Mouse (Mus musculus) heart, embryonic 14.5 days (tissue): ENCODE results near the gene Arhgef3. TPM values are rescaled to one million over a fixed set of nuclear protein-coding genes. Genes with fewer than 3 reads are reported as not detected.

Source experiments
- ATAC-seq: fragments of 200-750 bp; cut with Nextera tagmentation; 2 replicates; pipeline ENCODE4 v1.8.0; 2017; ENCODE audit warnings: low read depth, moderate TSS enrichment; ENCODE audit not compliant: insufficient number of reproducible peaks, insufficient read depth, low FRiP score
- H3K27ac ChIP-seq, 2 experiments: fragments of 200-500 bp in 1 of 2; fragments of 300-500 bp in 1 of 2; sonication (generic) in 1 of 2; replicated peaks in 1 of 2; 2 replicates each; pipeline ENCODE4 v1.5.1; 2012 to 2014; ENCODE audit warnings: low read depth in 2 of 2, low read length in 2 of 2, control low read depth in 1 of 2, mild to moderate bottlenecking in 1 of 2, mixed read lengths in 1 of 2; ENCODE audit not compliant: control insufficient read depth in 1 of 2, insufficient read depth in 1 of 2
- H3K27me3 ChIP-seq: fragments of 300-500 bp; sonication (generic); 2 replicates; pipeline ENCODE4 v1.6.1; 2014; ENCODE audit warnings: mild to moderate bottlenecking, low read length, control low read depth; ENCODE audit not compliant: control insufficient read depth, insufficient read depth
- H3K36me3 ChIP-seq: fragments of 300-500 bp; sonication (generic); 2 replicates; pipeline ENCODE4 v1.6.1; 2014; ENCODE audit warnings: mild to moderate bottlenecking, control low read depth, low read length, mixed read lengths; ENCODE audit not compliant: control insufficient read depth, insufficient read depth
- H3K4me1 ChIP-seq, 2 experiments: fragments of 200-500 bp in 1 of 2; fragments of 300-500 bp in 1 of 2; sonication (generic) in 1 of 2; 2 replicates each; pipeline ENCODE4 v1.6.1; 2012 to 2014; ENCODE audit warnings: low read length in 2 of 2, control low read depth in 1 of 2, mixed read lengths in 1 of 2; ENCODE audit not compliant: control insufficient read depth in 2 of 2, insufficient read depth in 2 of 2
- H3K4me2 ChIP-seq: fragments of 300-500 bp; sonication (generic); 2 replicates; pipeline ENCODE4 v1.6.1; 2014; ENCODE audit warnings: mild to moderate bottlenecking, low read length
- H3K4me3 ChIP-seq, 2 experiments: fragments of 200-500 bp in 1 of 2; fragments of 300-500 bp in 1 of 2; sonication (generic) in 1 of 2; 2 replicates each; pipeline ENCODE4 v1.5.1; 2012 to 2014; ENCODE audit warnings: low read length in 2 of 2, mild to moderate bottlenecking in 2 of 2, control low read depth in 1 of 2, low read depth in 1 of 2, moderate library complexity in 1 of 2; ENCODE audit not compliant: control insufficient read depth in 1 of 2, insufficient read depth in 1 of 2
- H3K9ac ChIP-seq: fragments of 300-500 bp; sonication (generic); 2 replicates; pipeline ENCODE4 v1.6.1; 2014; ENCODE audit warnings: mild to moderate bottlenecking, low read length
- H3K9me3 ChIP-seq: fragments of 300-500 bp; sonication (generic); 2 replicates; pipeline ENCODE4 v1.6.1; 2016; ENCODE audit warnings: low read length, control low read depth; ENCODE audit not compliant: control insufficient read depth
- WGBS: fragments of 180-500 bp; shearing (Covaris S2); extraction: QIAGEN DNeasy Blood & Tissue Kit; methylation state at CpG from one replicate; pipeline ENCODE4 v1.1.7; 2014; 5-methylcytosine and 5-hydroxymethylcytosine counted together
- polyA plus RNA-seq: library from polyadenylated mRNA; unstranded; fragments of >200 nt; fragmentation: Nextera tagmentation; extraction: Ambion mirVana; gene quantifications from 2 replicates; pipeline ENCODE4 v1.2.1, GENCODE M21; 2014

Arhgef3 gene
- polyA plus RNA-seq, 1 experiment from 2014 or later: 15.4 TPM

- 24% methylated on average over 11 of the region's 11 CpGs for WGBS
- Histone ChIP-seq H3K4me2 (peak overlapping the region; percentile 20), H3K27me3 (no peaks in the 10 kb centered on the region), H3K36me3 (no peaks in the 10 kb centered on the region), H3K4me1 (peaks cover 22 to 39% of the 10 kb centered on the region in 2 experiments), H3K9me3 (0 out of 2 replicates have a peak, but pooled peaks cover 2% of the 10 kb centered on the region), H3K27ac (peak overlapping the region in 1 of 2 experiments; percentile 35; a peak in 2 of 4 replicates), H3K4me3 (no peak overlapping the region), H3K9ac (peak overlapping the region; percentile 23; the same call in 1 of the 2 replicates)
- 0 out of 2 replicates have a peak, but pooled peaks have one; percentile 27 for ATAC-seq
These were observed 67.4 kb downstream of the Arhgef3 start for GRCm38 (mm10) chr14:27182059-27182458.

GRCm38 (mm10) chr14:27182646-27183438 is 68.1 kb downstream of the Arhgef3 start:
- no peak overlapping the region for H3K4me2 ChIP-seq
- H3K4me1 ChIP-seq: peaks cover 22 to 39% of the 10 kb centered on the region in 2 experiments
- no peaks in the 10 kb centered on the region for H3K36me3 ChIP-seq
- WGBS: 66% methylated on average over 11 of the region's 11 CpGs
- H3K4me3 ChIP-seq: no peak overlapping the region
- H3K9me3 ChIP-seq: 0 out of 2 replicates have a peak, but pooled peaks cover 2% of the 10 kb centered on the region
- H3K27me3 ChIP-seq: no peaks in the 10 kb centered on the region
- H3K27ac ChIP-seq: 0 out of 4 replicates have a peak overlapping the region, but pooled peaks of 1 of the 2 experiments have one; percentile 35
- ATAC-seq: no peak
- H3K9ac ChIP-seq: no peak overlapping the region

DNA sequence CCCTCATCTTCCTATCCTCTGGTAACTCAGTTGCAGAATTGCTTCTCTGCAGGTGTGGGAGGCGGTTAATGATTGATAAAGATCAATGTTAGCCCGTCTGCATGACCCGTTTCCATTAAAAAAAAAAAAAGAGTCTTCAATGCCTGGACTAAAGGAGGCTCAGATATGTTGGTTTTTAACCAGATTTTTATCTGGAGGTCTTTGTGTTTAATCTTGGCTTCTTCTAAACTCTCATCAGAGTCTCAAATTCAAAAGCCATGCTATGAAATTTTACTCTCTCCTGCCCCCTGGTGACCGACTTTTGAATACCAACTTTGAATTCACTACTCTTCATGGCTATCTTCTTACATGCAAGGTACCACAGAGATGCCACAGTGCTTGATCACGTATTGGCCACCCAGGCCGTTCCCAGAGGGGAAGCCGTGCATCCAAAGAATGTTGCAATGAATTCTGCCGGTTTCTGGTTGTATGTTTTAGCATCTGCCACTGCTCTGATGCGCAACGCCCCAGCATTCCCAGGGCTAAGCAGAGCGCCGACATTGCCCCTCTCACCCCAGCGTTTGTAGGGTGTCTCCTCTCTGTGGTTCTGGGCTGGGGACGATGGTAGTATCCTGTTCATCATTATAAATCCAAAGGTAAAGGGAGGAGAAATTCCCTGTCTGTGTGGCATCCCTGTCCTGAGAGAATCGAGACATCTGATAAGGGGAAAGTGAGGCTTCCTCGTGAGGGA is 69.0 kb downstream of the Arhgef3 start:
- no peak overlapping the region for H3K9ac ChIP-seq
- H3K4me2 ChIP-seq: no peak overlapping the region
- H3K4me3 ChIP-seq: no peak overlapping the region
- H3K4me1 ChIP-seq: peaks cover 16 to 32% of the 10 kb centered on the region in 2 experiments
- 0 out of 2 replicates have a peak, but pooled peaks cover 2% of the 10 kb centered on the region for H3K9me3 ChIP-seq
- H3K36me3 ChIP-seq: no peaks in the 10 kb centered on the region
- WGBS: 56% methylated on average over 16 of the region's 16 CpGs
- no peaks in the 10 kb centered on the region for H3K27me3 ChIP-seq
- no peak for ATAC-seq
- no peak overlapping the region for H3K27ac ChIP-seq

DNA sequence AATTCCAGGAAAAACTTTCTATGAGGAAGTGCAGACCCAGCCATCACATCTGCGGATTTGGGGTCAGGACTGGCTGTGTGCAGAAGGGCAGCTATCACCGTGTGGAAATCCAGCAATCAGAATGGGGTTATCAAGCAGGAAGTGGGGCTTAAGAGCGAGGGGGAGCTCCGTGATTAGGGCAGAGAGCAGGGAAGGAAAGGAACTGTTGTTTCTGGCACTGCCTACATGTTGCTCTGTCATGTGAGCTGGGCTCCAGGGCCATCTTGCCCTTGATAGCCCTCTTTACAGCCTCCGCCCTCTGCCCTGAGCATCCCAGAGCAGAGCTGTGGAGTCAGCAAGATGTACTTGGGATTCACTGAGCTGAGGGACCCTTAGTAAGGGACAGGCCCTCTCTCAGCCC is 71.2 kb downstream of the Arhgef3 start:
- Histone ChIP-seq H3K9ac (no peak overlapping the region), H3K4me2 (no peak overlapping the region), H3K4me1 (peaks cover 12 to 28% of the 10 kb centered on the region in 2 experiments), H3K4me3 (no peak overlapping the region), H3K36me3 (no peaks in the 10 kb centered on the region), H3K27ac (peak overlapping the region in 1 of 2 experiments; percentile 61; a peak in 1 of 4 replicates), H3K9me3 (0 out of 2 replicates have a peak, but pooled peaks cover 2% of the 10 kb centered on the region), H3K27me3 (no peaks in the 10 kb centered on the region)
- ATAC-seq: peak; percentile 68
- WGBS: 37% methylated on average over 5 of the region's 5 CpGs

- no peaks in the 10 kb centered on the region for H3K27me3 ChIP-seq
- H3K4me3 ChIP-seq: no peak overlapping the region
- H3K4me1 ChIP-seq: peaks cover 12 to 27% of the 10 kb centered on the region in 2 experiments
- H3K36me3 ChIP-seq: no peaks in the 10 kb centered on the region
- H3K4me2 ChIP-seq: no peak overlapping the region
- no peak for ATAC-seq
- H3K27ac ChIP-seq: no peak overlapping the region
- H3K9ac ChIP-seq: no peak overlapping the region
- H3K9me3 ChIP-seq: 0 out of 2 replicates have a peak, but pooled peaks cover 2% of the 10 kb centered on the region
- WGBS: 66% methylated on average over 4 of the region's 4 CpGs
These were observed 71.9 kb downstream of the Arhgef3 start for GRCm38 (mm10) chr14:27186596-27186995.

GRCm38 (mm10) chr14:27187025-27187424 is 72.3 kb downstream of the Arhgef3 start:
- WGBS: 21% methylated on average over 4 of the region's 4 CpGs
- H3K27ac ChIP-seq: no peak overlapping the region
- 0 out of 2 replicates have a peak, but pooled peaks cover 2% of the 10 kb centered on the region for H3K9me3 ChIP-seq
- no peaks in the 10 kb centered on the region for H3K36me3 ChIP-seq
- no peak overlapping the region for H3K9ac ChIP-seq
- no peak overlapping the region for H3K4me2 ChIP-seq
- no peaks in the 10 kb centered on the region for H3K27me3 ChIP-seq
- ATAC-seq: no peak
- no peak overlapping the region for H3K4me3 ChIP-seq
- peaks cover 9 to 22% of the 10 kb centered on the region in 2 experiments for H3K4me1 ChIP-seq

DNA sequence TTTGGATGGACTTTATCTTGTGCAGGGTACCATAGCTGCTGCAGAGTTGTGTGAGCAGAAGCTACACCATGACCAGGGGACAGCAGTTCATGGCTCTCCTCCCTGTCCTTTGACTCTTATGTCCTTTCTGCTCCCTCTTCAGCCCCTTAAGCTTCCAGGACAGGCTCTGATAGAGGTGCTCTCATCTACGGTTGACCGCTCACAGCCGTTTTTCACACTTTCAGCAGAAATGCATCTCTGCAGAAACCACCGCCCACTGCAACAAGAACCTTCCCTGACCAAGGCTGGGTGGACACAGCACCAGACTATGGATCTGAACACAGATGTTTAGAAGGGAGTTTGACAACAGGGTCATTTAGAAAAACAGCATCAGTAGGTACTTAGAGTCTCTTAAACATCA is 73.2 kb downstream of the Arhgef3 start:
- Histone ChIP-seq H3K4me2 (no peak overlapping the region), H3K4me3 (no peak overlapping the region), H3K27ac (no peak overlapping the region), H3K4me1 (peaks cover 2 to 14% of the 10 kb centered on the region in 2 experiments; a peak in 3 of 4 replicates), H3K9me3 (0 out of 2 replicates have a peak, but pooled peaks cover 2% of the 10 kb centered on the region), H3K27me3 (no peaks in the 10 kb centered on the region), H3K9ac (no peak overlapping the region), H3K36me3 (no peaks in the 10 kb centered on the region)
- WGBS: 63% methylated on average over 4 of the region's 4 CpGs
- ATAC-seq: no peak
